Mouse (Mus musculus): ENCODE results near the gene Zer1. TPM values are rescaled to one million over a fixed set of nuclear protein-coding genes. Genes with fewer than 3 reads are reported as not detected.
A peak's percentile ranks its signal among the peaks of the same experiment; 100 is the strongest.

Gene Zer1
- polyA plus RNA-seq, 1 experiment from 2014 or later = 14.5 TPM

GRCm38 (mm10) chr2:30122766-30123165 is 1.6 kb downstream of the Zer1 start:
- peaks cover 45% of the 10 kb centered on the region for H3K4me1 ChIP-seq
- no peak for ATAC-seq (replicated peaks)
- no peak overlapping the region for H3K9ac ChIP-seq (replicated peaks)
- H3K27ac ChIP-seq (replicated peaks) = no peak overlapping the region
- 85% methylated on average over 5 of the region's 5 CpGs for WGBS
- H3K36me3 ChIP-seq = no peaks in the 10 kb centered on the region
- H3K4me2 ChIP-seq (replicated peaks) = peak overlapping the region; percentile 89; the same call in 1 of the 2 replicates
- no peaks in the 10 kb centered on the region for H3K27me3 ChIP-seq
- no peak overlapping the region for H3K4me3 ChIP-seq
- no peaks in the 10 kb centered on the region for H3K9me3 ChIP-seq

DNA sequence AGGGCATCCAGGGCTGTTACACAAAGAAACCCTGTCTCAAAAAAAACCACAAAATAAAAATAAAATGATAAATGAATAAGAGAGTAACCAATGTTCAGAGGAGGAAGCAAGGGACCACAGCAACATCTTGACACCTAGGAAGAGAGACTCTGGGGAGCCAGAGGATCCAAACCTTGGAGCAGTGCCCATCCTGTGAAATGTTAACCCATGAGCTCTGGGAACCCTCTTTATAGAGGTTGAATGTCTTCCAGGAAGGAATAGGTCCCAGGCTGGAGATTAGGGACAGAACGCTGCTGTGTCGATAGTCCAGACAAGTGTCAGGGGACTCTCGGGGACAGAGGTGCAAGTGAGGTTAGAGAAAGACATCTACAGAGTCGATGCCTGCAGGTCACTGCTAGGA is 4.1 kb downstream of the Zer1 start:
- Histone ChIP-seq H3K4me1 (peaks cover 45% of the 10 kb centered on the region), H3K4me3 (no peak overlapping the region), H3K27me3 (no peaks in the 10 kb centered on the region), H3K4me2 (replicated peaks) (no peak overlapping the region), H3K9ac (replicated peaks) (no peak overlapping the region), H3K36me3 (no peaks in the 10 kb centered on the region), H3K9me3 (no peaks in the 10 kb centered on the region), H3K27ac (replicated peaks) (peak overlapping the region; percentile 75)
- 78% methylated on average over 4 of the region's 4 CpGs for WGBS
- no peak for ATAC-seq (replicated peaks)

GRCm38 (mm10) chr2:30119641-30120051 is 4.7 kb downstream of the Zer1 start:
- no peaks in the 10 kb centered on the region for H3K9me3 ChIP-seq
- no peak overlapping the region for H3K9ac ChIP-seq (replicated peaks)
- ATAC-seq (replicated peaks) = peak; percentile 55
- H3K4me2 ChIP-seq (replicated peaks) = peak overlapping the region; percentile 17
- no peaks in the 10 kb centered on the region for H3K27me3 ChIP-seq
- peak overlapping the region; percentile 75 for H3K27ac ChIP-seq (replicated peaks)
- 5% methylated on average over 6 of the region's 6 CpGs for WGBS
- no peak overlapping the region for H3K4me3 ChIP-seq
- H3K4me1 ChIP-seq = peaks cover 38% of the 10 kb centered on the region
- H3K36me3 ChIP-seq = no peaks in the 10 kb centered on the region

DNA sequence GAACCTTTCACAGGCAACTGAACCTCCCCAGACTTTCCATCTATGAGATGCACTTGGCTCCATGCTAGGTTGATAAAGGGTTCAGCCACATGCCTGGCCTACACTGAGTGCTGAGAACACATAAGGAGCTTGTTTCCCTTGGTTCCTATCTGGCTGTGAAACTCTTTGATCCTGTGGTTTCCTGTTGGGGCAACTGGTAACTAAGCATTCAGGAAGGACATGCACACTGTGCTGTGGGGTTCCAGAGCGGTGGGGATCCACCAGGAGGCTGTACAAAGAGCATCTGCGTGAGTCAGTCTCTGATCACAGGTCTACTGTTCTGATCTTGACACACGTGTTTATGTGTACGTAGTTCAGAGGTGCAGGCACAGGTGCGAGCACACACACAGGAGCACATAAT is 11.8 kb downstream of the Zer1 start:
- 93% methylated on average over 5 of the region's 5 CpGs for WGBS
- no peaks in the 10 kb centered on the region for H3K4me1 ChIP-seq
- no peaks in the 10 kb centered on the region for H3K27me3 ChIP-seq
- no peak overlapping the region for H3K4me2 ChIP-seq (replicated peaks)
- no peak overlapping the region for H3K4me3 ChIP-seq
- H3K27ac ChIP-seq (replicated peaks) = no peak overlapping the region
- H3K36me3 ChIP-seq = peaks cover 53% of the 10 kb centered on the region
- no peak overlapping the region for H3K9ac ChIP-seq (replicated peaks)
- ATAC-seq (replicated peaks) = no peak
- no peaks in the 10 kb centered on the region for H3K9me3 ChIP-seq

DNA sequence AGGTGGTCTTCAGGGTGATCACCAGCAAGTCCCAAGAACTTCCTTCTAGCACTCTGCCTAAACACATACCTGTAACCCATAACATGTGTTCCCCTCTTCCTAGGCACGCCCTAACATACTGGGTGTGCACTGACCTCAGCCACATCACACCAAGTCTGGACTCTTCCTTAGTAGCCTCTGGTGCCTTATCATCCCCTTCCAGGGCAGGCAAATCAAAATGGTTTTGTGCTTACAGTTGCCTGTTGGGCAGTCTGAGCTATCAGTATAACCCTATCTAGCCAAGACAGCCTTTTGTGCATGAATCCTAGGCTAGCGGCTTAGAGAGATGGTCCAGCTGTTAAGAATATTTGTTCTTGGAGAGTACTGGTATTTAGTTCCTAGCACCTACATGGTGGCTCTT is 12.9 kb downstream of the Zer1 start:
- Histone ChIP-seq H3K9ac (replicated peaks) (no peak overlapping the region), H3K9me3 (no peaks in the 10 kb centered on the region), H3K4me2 (replicated peaks) (no peak overlapping the region), H3K27ac (replicated peaks) (no peak overlapping the region), H3K36me3 (peaks cover 64% of the 10 kb centered on the region), H3K27me3 (no peaks in the 10 kb centered on the region), H3K4me3 (no peak overlapping the region), H3K4me1 (no peaks in the 10 kb centered on the region)
- ATAC-seq (replicated peaks) = no peak
- WGBS = 96% methylated on average over 2 of the region's 2 CpGs

DNA sequence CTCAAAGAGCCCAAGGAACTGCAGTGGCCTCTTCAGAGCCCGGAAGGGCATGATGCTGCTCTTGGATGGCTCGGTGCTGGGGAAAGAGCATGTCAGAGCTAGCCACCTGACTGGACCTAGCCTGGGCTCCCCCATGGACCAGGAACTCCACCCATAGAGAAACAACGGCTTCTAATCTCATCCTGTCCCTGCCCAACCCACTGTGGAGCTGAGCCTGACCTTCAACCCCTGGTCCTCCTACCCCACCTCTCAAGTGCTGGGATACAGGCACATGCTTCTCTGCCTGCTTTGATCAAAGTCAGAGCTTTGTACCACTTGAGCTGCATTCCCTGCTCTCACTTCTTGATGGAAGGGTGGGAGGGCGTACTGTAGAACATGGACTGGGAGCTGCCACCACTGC is 16.1 kb downstream of the Zer1 start:
- Histone ChIP-seq H3K27me3 (no peaks in the 10 kb centered on the region), H3K4me3 (no peak overlapping the region), H3K4me1 (no peaks in the 10 kb centered on the region), H3K9me3 (no peaks in the 10 kb centered on the region), H3K4me2 (replicated peaks) (no peak overlapping the region), H3K9ac (replicated peaks) (no peak overlapping the region), H3K36me3 (peaks cover 84% of the 10 kb centered on the region), H3K27ac (replicated peaks) (no peak overlapping the region)
- no peak for ATAC-seq (replicated peaks)
- 87% methylated on average over 4 of the region's 4 CpGs for WGBS

DNA sequence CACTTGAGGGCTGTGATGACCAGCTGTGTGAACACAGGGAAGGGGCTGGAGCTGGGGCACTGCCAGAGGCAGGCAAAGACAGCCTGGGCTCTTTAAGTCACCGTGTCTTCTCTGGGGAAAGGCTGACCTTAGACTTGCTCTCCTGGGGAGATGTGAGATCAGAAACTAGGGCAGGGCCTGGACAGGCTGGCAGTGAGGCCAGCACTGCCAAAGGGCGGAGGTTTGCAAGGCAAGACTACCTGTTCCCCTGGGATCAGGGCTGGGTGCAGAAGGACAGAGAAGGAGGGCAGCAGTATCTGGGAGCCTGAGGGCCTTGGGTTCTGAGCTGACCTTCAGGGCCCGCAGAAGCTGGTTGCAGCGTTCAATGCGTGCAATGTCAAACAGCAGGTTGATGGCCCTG is 16.7 kb downstream of the Zer1 start:
- WGBS = 94% methylated on average over 5 of the region's 5 CpGs
- ATAC-seq (replicated peaks) = no peak
- H3K4me2 ChIP-seq (replicated peaks) = no peak overlapping the region
- H3K27ac ChIP-seq (replicated peaks) = no peak overlapping the region
- H3K36me3 ChIP-seq = peaks cover 85% of the 10 kb centered on the region
- H3K27me3 ChIP-seq = no peaks in the 10 kb centered on the region
- no peak overlapping the region for H3K4me3 ChIP-seq
- H3K9me3 ChIP-seq = no peaks in the 10 kb centered on the region
- H3K4me1 ChIP-seq = no peaks in the 10 kb centered on the region
- no peak overlapping the region for H3K9ac ChIP-seq (replicated peaks)

DNA sequence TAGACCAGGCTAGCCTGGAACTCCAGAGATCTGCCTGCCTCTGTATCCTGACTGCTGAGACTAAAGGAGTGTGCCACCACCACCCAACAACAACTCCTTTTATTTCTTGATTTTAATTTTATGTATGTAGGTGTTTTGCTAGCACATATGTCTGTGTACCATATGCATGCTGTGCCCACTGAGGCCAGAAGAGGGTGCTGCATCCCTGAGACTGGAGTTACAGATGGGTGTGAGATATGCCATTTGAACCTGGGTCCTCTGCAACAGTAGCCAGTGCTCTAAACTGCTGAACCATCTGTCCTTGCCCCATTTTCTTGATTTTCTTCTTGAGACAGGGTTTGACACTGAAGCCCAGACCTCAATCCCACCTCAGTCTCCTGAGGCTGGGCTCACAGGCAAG is 18.0 kb downstream of the Zer1 start:
- ATAC-seq (replicated peaks) = no peak
- Histone ChIP-seq H3K4me2 (replicated peaks) (no peak overlapping the region), H3K4me3 (no peak overlapping the region), H3K4me1 (no peaks in the 10 kb centered on the region), H3K9me3 (no peaks in the 10 kb centered on the region), H3K36me3 (peaks cover 87% of the 10 kb centered on the region), H3K27ac (replicated peaks) (no peak overlapping the region), H3K27me3 (no peaks in the 10 kb centered on the region), H3K9ac (replicated peaks) (no peak overlapping the region)

DNA sequence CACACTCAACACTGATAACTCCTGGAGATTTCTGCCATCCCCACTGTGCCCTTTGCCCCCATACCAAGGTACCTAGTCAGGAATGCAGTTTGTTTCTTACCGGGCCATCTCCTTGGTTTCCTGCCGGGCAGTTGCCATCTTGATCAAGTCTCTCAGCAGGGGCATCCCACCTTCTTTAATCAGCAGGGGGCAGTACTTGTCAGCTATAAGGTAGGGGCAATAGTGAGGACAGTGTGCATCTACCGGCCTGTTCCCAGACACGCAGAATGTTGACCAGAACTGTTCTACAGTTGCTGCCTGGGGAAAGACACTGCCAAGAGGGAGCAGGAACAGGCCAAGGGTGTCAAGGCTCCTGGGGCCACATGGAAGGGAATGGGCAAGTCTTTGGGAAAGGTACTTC is 24.2 kb downstream of the Zer1 start:
- Histone ChIP-seq H3K9me3 (no peaks in the 10 kb centered on the region), H3K9ac (replicated peaks) (no peak overlapping the region), H3K4me2 (replicated peaks) (no peak overlapping the region), H3K27ac (replicated peaks) (no peak overlapping the region), H3K4me3 (no peak overlapping the region), H3K4me1 (no peaks in the 10 kb centered on the region), H3K36me3 (peaks cover 63% of the 10 kb centered on the region), H3K27me3 (no peaks in the 10 kb centered on the region)
- WGBS = 75% methylated on average over 4 of the region's 4 CpGs
- no peak for ATAC-seq (replicated peaks)

DNA sequence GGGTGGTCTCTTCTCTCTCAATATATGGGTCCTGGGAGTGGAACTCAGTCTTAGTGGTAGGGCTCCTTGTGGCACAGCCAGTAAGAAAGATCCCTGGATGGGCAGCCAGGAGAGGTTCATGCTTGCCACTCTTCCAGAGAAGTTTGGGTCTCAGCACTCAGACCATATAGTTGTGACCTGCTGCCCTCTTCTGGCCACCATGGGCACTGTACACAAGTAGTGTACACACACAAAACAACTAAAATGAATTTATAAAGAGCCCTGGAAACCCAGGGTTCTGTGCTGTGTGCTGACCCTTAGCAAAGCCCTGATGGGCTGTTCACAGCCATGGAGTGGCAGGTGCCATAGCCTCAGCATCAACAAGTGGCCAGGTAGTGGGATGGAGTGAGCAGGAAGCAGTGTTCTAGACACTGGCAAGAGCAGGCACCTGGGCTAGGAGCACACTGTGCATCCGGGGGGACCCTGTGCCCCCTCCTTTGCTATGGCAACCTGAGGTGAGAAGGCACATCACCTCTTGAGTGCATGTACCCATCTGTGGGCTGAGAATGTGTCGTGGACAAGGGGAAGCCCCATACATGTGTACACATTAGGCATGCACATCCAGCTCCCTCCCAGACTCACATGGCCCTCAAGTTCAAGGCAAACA is 28.4 kb downstream of the Zer1 start:
- H3K9ac ChIP-seq (replicated peaks) = no peak overlapping the region
- no peaks in the 10 kb centered on the region for H3K9me3 ChIP-seq
- no peak overlapping the region for H3K27ac ChIP-seq (replicated peaks)
- H3K4me2 ChIP-seq (replicated peaks) = no peak overlapping the region
- 76% methylated on average over 2 of the region's 2 CpGs for WGBS
- H3K4me1 ChIP-seq = peaks cover 22% of the 10 kb centered on the region
- H3K4me3 ChIP-seq = no peak overlapping the region
- ATAC-seq (replicated peaks) = no peak
- peaks cover 34% of the 10 kb centered on the region for H3K36me3 ChIP-seq
- no peaks in the 10 kb centered on the region for H3K27me3 ChIP-seq

GRCm38 (mm10) chr2:30094208-30094588 is 30.2 kb downstream of the Zer1 start:
- H3K9ac ChIP-seq (replicated peaks) = peak overlapping the region; percentile 59
- no peaks in the 10 kb centered on the region for H3K9me3 ChIP-seq
- ATAC-seq (replicated peaks) = peak; percentile 12; the same call in 1 of the 2 replicates
- H3K4me2 ChIP-seq (replicated peaks) = peak overlapping the region; percentile 87
- no peaks in the 10 kb centered on the region for H3K27me3 ChIP-seq
- H3K27ac ChIP-seq (replicated peaks) = peak overlapping the region; percentile 57
- peaks cover 22% of the 10 kb centered on the region for H3K4me1 ChIP-seq
- peaks cover 19% of the 10 kb centered on the region; the same call in 1 of the 2 replicates for H3K36me3 ChIP-seq
- WGBS = 2% methylated on average over 13 of the region's 13 CpGs
- peak overlapping the region; percentile 66 for H3K4me3 ChIP-seq

DNA sequence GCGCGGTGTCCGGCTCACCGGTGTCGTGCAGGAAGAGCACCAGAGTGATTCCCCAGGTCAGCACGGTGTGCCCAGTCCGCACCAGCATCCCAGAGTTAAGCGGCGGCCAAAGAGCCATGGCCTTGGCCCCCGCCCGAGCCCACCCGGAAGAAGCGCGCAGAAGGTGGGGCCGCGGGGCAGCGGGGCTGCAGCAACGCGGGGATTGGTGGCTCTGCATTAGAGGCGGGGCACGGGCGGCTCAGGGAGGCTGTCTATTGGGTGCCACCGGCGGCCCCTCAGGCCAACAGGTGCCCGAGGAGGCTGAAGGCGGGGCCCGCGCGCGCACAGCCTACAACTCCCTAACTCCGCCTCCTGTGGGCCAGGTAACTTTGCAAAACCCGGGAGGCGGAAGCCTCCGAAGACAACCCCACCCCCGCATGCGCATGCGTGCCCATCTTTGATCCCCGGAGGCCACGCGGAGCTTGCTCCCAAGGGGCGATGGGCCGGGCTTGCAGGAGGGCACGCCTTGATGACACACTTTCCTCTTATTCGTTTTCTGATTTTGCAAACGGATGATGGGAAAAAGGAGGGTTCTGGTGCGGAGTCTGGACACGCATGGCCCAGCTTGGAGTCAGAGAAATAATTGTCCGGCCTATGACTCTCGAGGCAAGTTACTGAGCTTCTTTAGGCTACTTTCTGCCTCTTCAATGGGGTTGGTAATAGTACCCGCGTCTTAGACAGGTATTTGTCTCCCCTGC is 30.7 kb downstream of the Zer1 start, which contains the start of gene Zdhhc12:
Gene Zdhhc12, minus strand, starts transcription at position 178 of the 737 bp plus-strand sequence.
- WGBS = under 1% methylated on average over 50 of the region's 51 CpGs
- H3K27ac ChIP-seq (replicated peaks) = peak within 1 kb of the TSS; percentile 57
- H3K9me3 ChIP-seq = no peaks in the 10 kb centered on the region
- H3K27me3 ChIP-seq = no peaks in the 10 kb centered on the region
- peak within 1 kb of the TSS; percentile 59 for H3K9ac ChIP-seq (replicated peaks)
- H3K4me3 ChIP-seq = peak within 1 kb of the TSS; percentile 66
- ATAC-seq (replicated peaks) = peak; percentile 95
- peaks cover 16% of the 10 kb centered on the region; the same call in 1 of the 2 replicates for H3K36me3 ChIP-seq
- peaks cover 22% of the 10 kb centered on the region for H3K4me1 ChIP-seq
- H3K4me2 ChIP-seq (replicated peaks) = peak within 1 kb of the TSS; percentile 87
